Mouse (Mus musculus) ES-Bruce4 (cell line): ENCODE measurements around the gene Slc48a1.

ENCODE experiments used
- CTCF ChIP-seq: IDR thresholded peaks from one replicate; pipeline ENCODE4 v1.8.1; 2011; ENCODE audit warnings: low read depth, low read length
- POLR2A ChIP-seq: IDR thresholded peaks from one replicate; pipeline ENCODE4 v1.8.1; 2011; ENCODE audit warnings: low read length; ENCODE audit not compliant: insufficient read depth

DNA sequence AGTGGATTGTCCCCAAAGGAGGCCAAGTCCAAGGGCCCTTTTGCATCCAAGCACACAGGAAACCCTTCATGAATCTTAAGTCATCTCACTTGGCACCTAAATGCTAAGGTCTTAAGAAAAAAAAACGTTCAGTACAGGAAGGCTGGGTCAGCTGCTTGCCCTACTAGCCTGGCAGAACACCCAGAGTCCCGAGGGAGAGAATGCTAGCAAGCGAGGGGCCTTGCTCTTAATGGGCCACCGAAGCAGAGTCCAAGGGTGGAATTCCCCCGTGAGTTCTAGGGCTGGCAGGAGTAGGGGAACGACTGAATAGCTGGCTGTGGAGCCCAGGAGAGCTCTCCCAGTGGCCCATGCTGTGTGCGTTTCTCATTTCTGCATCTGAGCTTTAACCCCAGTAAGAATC, 49.5 kb upstream of the Slc48a1 start:
- TF ChIP-seq CTCF (no peak), POLR2A (no peak)
